Mouse (Mus musculus) small intestine, adult 2 months (tissue): ENCODE measurements around the gene Olfr1231. TPM values are rescaled to one million over a fixed set of nuclear protein-coding genes. Genes with fewer than 3 reads are reported as not detected.

ENCODE experiments used
- H3K27ac ChIP-seq: fragments of 200-500 bp; 2 replicates; pipeline ENCODE4 v1.5.1; 2012; ENCODE audit warnings: low read depth, low read length, control low read depth, inconsistent platforms; ENCODE audit not compliant: insufficient read depth
- H3K27me3 ChIP-seq: fragments of 200-500 bp; 2 replicates; pipeline ENCODE4 v1.6.1; 2012; ENCODE audit warnings: mild to moderate bottlenecking, moderate library complexity, low read length, inconsistent platforms; ENCODE audit not compliant: control insufficient read depth, insufficient read depth
- H3K36me3 ChIP-seq: fragments of 200-500 bp; 2 replicates; pipeline ENCODE4 v1.6.1; 2012; ENCODE audit warnings: mild to moderate bottlenecking, low read length, control low read depth, inconsistent platforms; ENCODE audit not compliant: control insufficient read depth, insufficient read depth
- H3K4me1 ChIP-seq: fragments of 200-500 bp; 2 replicates; pipeline ENCODE4 v1.6.1; 2012; ENCODE audit warnings: low read length, inconsistent platforms, mixed read lengths; ENCODE audit not compliant: control insufficient read depth, insufficient read depth, insufficient read length
- H3K4me3 ChIP-seq: fragments of 200-500 bp; 2 replicates; pipeline ENCODE4 v1.5.1; 2012; ENCODE audit warnings: low read depth, mild to moderate bottlenecking, control low read depth, inconsistent platforms, low read length, moderate library complexity
- CTCF ChIP-seq: fragments of 200-500 bp; IDR thresholded peaks from 2 replicates; pipeline ENCODE4 v1.5.1; 2012; ENCODE audit warnings: low read depth, mild to moderate bottlenecking, control low read depth, inconsistent platforms, low read length, moderate library complexity, mixed read lengths; ENCODE audit not compliant: insufficient replicate concordance, insufficient read length; ENCODE audit errors: extremely low read depth
- POLR2A ChIP-seq: fragments of 200-500 bp; IDR thresholded peaks from 2 replicates; pipeline ENCODE4 v1.6.1; 2012; ENCODE audit warnings: low read depth, mild to moderate bottlenecking, control low read depth, inconsistent platforms, low read length, moderate library complexity
- WGBS: fragments of 180-500 bp; shearing (Covaris S2); methylation state at CpG from one replicate; pipeline ENCODE4 v1.1.7; 2018; 5-methylcytosine and 5-hydroxymethylcytosine counted together
- polyA plus RNA-seq: library from polyadenylated mRNA; depleted of rRNA; stranded (reverse); fragments of >200 nt; gene quantifications from 2 replicates; pipeline ENCODE4 v1.2.3, GENCODE M21; 2012; rRNA removed

Olfr1231 gene
- not detected in 2 replicates for polyA plus RNA-seq

GRCm38 (mm10) chr2:89306974-89307373 is at the start of gene Olfr1231:
Olfr1231 (minus strand) TSS chr2:89307074.
- no peak within 1 kb of the TSS for H3K27ac ChIP-seq
- no peak within 1 kb of the TSS for H3K4me3 ChIP-seq
- TF ChIP-seq CTCF = no peak
- TF ChIP-seq POLR2A = no peak
- no peaks in the 10 kb centered on the region for H3K27me3 ChIP-seq
- H3K36me3 ChIP-seq = no peaks in the 10 kb centered on the region
- no peaks in the 10 kb centered on the region for H3K4me1 ChIP-seq
- 71% methylated on average over 2 of the region's 2 CpGs for WGBS

- no peaks in the 10 kb centered on the region for H3K36me3 ChIP-seq
- H3K27ac ChIP-seq = no peak within 1 kb of the TSS
- H3K4me1 ChIP-seq = no peaks in the 10 kb centered on the region
- no peaks in the 10 kb centered on the region for H3K27me3 ChIP-seq
- no peak within 1 kb of the TSS for H3K4me3 ChIP-seq
- no peak for TF ChIP-seq POLR2A
These were observed 35.4 kb upstream of the Olfr1231 start, which contains the start of gene Olfr1233 for GRCm38 (mm10) chr2:89342298-89342697. Olfr1233 (minus strand) TSS chr2:89342398.

GRCm38 (mm10) chr2:89329575-89329974 is 22.7 kb upstream of the Olfr1231 start, which contains the start of gene Olfr1232:
Olfr1232 (minus strand) TSS chr2:89329675.
- Histone ChIP-seq H3K4me3 (no peak within 1 kb of the TSS), H3K36me3 (no peaks in the 10 kb centered on the region), H3K27me3 (no peaks in the 10 kb centered on the region), H3K27ac (no peak within 1 kb of the TSS), H3K4me1 (no peaks in the 10 kb centered on the region)
- TF ChIP-seq POLR2A = no peak

- H3K27ac ChIP-seq = no peak within 1 kb of the TSS
- TF ChIP-seq POLR2A (no peak), CTCF (no peak)
- H3K27me3 ChIP-seq = no peaks in the 10 kb centered on the region
- 85% methylated on average over 1 of the region's 1 CpGs for WGBS
- H3K4me1 ChIP-seq = no peaks in the 10 kb centered on the region
- no peaks in the 10 kb centered on the region for H3K36me3 ChIP-seq
- H3K4me3 ChIP-seq = no peak within 1 kb of the TSS
These were observed 9.7 kb downstream of the Olfr1231 start, which contains the start of gene Olfr1230 for GRCm38 (mm10) chr2:89297168-89297567. Olfr1230 (minus strand) TSS chr2:89297268.

- Histone ChIP-seq H3K4me1 (no peaks in the 10 kb centered on the region), H3K27ac (no peak within 1 kb of the TSS), H3K4me3 (no peak within 1 kb of the TSS), H3K27me3 (no peaks in the 10 kb centered on the region), H3K36me3 (no peaks in the 10 kb centered on the region)
- TF ChIP-seq CTCF (no peak), POLR2A (no peak)
- 72% methylated on average over 2 of the region's 2 CpGs for WGBS
These were observed 19.0 kb downstream of the Olfr1231 start, which contains the start of gene Olfr1229 for GRCm38 (mm10) chr2:89287914-89288313. Olfr1229 (minus strand) TSS chr2:89288014.

- Histone ChIP-seq H3K27me3 (no peaks in the 10 kb centered on the region), H3K36me3 (no peaks in the 10 kb centered on the region), H3K4me1 (no peaks in the 10 kb centered on the region), H3K27ac (no peak within 1 kb of the TSS), H3K4me3 (no peak within 1 kb of the TSS)
- TF ChIP-seq CTCF (no peak), POLR2A (no peak)
These were observed 52.9 kb downstream of the Olfr1231 start, which contains the start of gene Olfr1228 for GRCm38 (mm10) chr2:89253962-89254361. Olfr1228 (minus strand) TSS chr2:89254062.

Other genes with a start within 250 kb of the Olfr1231 start
- not detected in 2 replicates for gene Olfr1218, start 245.9 kb downstream of the Olfr1231 start, polyA plus RNA-seq
- gene Olfr1219, start 223.6 kb downstream of the Olfr1231 start, polyA plus RNA-seq = not detected in 2 replicates
- gene Olfr1220, start 200.2 kb downstream of the Olfr1231 start, polyA plus RNA-seq = not detected in 2 replicates
- gene Olfr1221, start 189.8 kb downstream of the Olfr1231 start, polyA plus RNA-seq = not detected in 2 replicates
- not detected in 2 replicates for gene Olfr1222, start 174.0 kb downstream of the Olfr1231 start, polyA plus RNA-seq
- not detected in 2 replicates for gene Olfr1223, start 155.5 kb downstream of the Olfr1231 start, polyA plus RNA-seq
- not detected in 2 replicates for gene Olfr1224-ps1, start 143.0 kb downstream of the Olfr1231 start, polyA plus RNA-seq
- not detected in 2 replicates for gene Olfr1225, start 132.4 kb downstream of the Olfr1231 start, polyA plus RNA-seq
- not detected in 2 replicates for gene Olfr1226, start 107.0 kb downstream of the Olfr1231 start, polyA plus RNA-seq
- not detected in 2 replicates for gene Olfr1228, start 53.0 kb downstream of the Olfr1231 start, polyA plus RNA-seq
- not detected in 2 replicates for gene Olfr1229, start 19.1 kb downstream of the Olfr1231 start, polyA plus RNA-seq
- not detected in 2 replicates for gene Olfr1230, start 9.8 kb downstream of the Olfr1231 start, polyA plus RNA-seq
- not detected in 2 replicates for gene Olfr1232, start 22.6 kb upstream of the Olfr1231 start, polyA plus RNA-seq
- gene Olfr1233, start 35.3 kb upstream of the Olfr1231 start, polyA plus RNA-seq = not detected in 2 replicates
- gene Olfr1234, start 57.8 kb upstream of the Olfr1231 start, polyA plus RNA-seq = not detected in 2 replicates
- gene Olfr1238, start 102.6 kb upstream of the Olfr1231 start, polyA plus RNA-seq = not detected in 2 replicates
- gene Olfr1239, start 113.3 kb upstream of the Olfr1231 start, polyA plus RNA-seq = not detected in 2 replicates
- gene Olfr1240, start 135.9 kb upstream of the Olfr1231 start, polyA plus RNA-seq = not detected in 2 replicates
- not detected in 2 replicates for gene Olfr1241, start 180.1 kb upstream of the Olfr1231 start, polyA plus RNA-seq
- gene Olfr1242, start 191.3 kb upstream of the Olfr1231 start, polyA plus RNA-seq = not detected in 2 replicates
- not detected in 2 replicates for gene Olfr1243, start 224.4 kb upstream of the Olfr1231 start, polyA plus RNA-seq